Comparison of ENCODE assay signal across 1 mouse cellular context in the genomic region with DNA sequence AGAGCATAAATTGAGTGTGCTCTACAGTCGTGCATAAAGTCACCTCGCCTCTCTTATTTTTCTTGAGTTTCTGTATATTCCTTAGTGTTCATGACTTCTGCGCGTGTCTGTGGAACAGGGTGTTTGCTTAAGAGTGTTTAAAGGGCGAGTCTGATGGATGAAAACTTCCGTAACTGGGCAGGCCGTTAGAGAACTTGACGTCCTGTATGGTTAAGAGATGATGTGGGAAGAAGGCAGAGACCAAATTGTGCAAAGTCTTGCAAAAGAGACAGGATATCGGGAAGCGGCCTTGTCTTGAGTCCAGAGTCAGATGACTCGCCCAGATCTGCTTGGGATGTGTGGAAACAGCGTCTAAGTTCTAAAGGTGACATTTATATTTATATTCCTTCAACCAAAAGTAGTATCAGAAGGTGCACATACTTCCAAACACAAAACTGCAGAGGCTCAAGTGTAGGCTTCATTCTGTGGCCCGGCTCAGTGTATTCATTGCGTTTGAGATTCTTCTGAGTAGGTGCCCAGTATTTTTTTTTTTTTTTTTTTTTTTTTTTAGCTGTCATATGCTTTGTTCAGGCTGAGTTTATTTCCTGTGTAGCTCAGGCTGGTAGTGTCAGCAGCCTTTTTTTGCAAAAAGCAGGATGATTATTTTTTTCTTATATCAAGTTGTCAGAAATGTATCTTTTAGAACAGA.
TF ChIP-seq lines count a peak whose summit lies in the region.

No protein-coding gene starts in this region.

TF ChIP-seq in CH12.LX, 34 proteins besides CTCF, POLR2A, EP300 and RAD21 (continued from another document):
- TF ChIP-seq MXI1 (IDR thresholded peaks at IDR 0.05; ENCODE audit: low read depth, low read length), result no peak
